Mouse (Mus musculus) myocyte (in vitro differentiated cells): Measurements from ENCODE around the gene Slc4a11.

Experiments used
- E2F4 ChIP-seq: IDR thresholded peaks from one replicate; pipeline ENCODE4 v1.6.1; 2011; ENCODE audit warnings: mild to moderate bottlenecking, control low read depth, moderate library complexity; ENCODE audit not compliant: insufficient read depth
- MAX ChIP-seq: IDR thresholded peaks from one replicate; pipeline ENCODE4 v1.6.1; 2011; ENCODE audit warnings: low read depth, mild to moderate bottlenecking, control low read depth
- MYOG ChIP-seq, 3 experiments: IDR thresholded peaks; one replicate each; pipeline ENCODE4 v1.6.1; 2011; ENCODE audit warnings: control low read depth in 2 of 3, low read depth in 2 of 3, mild to moderate bottlenecking in 2 of 3; ENCODE audit not compliant: insufficient read length in 2 of 3, control insufficient read depth in 1 of 3, insufficient read depth in 1 of 3
- POLR2A ChIP-seq: IDR thresholded peaks from one replicate; pipeline ENCODE4 v1.6.1; 2011; ENCODE audit warnings: low read depth, mild to moderate bottlenecking, control low read depth, moderate library complexity; ENCODE audit not compliant: insufficient read length
- POLR2AphosphoS2 ChIP-seq: IDR thresholded peaks from one replicate; pipeline ENCODE4 v1.6.1; 2011; ENCODE audit warnings: low read depth, control low read depth; ENCODE audit not compliant: insufficient read length
- REST ChIP-seq: IDR thresholded peaks from one replicate; pipeline ENCODE4 v1.6.1; 2011; ENCODE audit warnings: mild to moderate bottlenecking, control low read depth, moderate library complexity; ENCODE audit not compliant: insufficient read depth, insufficient read length
- SRF ChIP-seq: IDR thresholded peaks from one replicate; pipeline ENCODE4 v1.6.1; 2011; ENCODE audit warnings: low read depth; ENCODE audit not compliant: control insufficient read depth, insufficient read length
- TCF12 ChIP-seq: IDR thresholded peaks from one replicate; pipeline ENCODE4 v1.6.1; 2011; ENCODE audit warnings: mild to moderate bottlenecking, control low read depth; ENCODE audit not compliant: poor library complexity, insufficient read depth, severe bottlenecking
- USF1 ChIP-seq: IDR thresholded peaks from one replicate; pipeline ENCODE4 v1.6.1; 2011; ENCODE audit warnings: low read depth, mild to moderate bottlenecking, control low read depth, moderate library complexity

- TF ChIP-seq POLR2A, result no peak
- TF ChIP-seq POLR2AphosphoS2, result no peak
- no peak for TF ChIP-seq USF1
- no peak for TF ChIP-seq MYOG (IDR thresholded peaks at IDR 0.05; ENCODE audit: control insufficient read depth in 1 of 3, insufficient read depth in 1 of 3, insufficient read length in 2 of 3, low read depth in 2 of 3)
- TF ChIP-seq MAX, result no peak
- TF ChIP-seq REST, result no peak
- TF ChIP-seq SRF, result no peak
- TF ChIP-seq TCF12, result no peak
- no peak for TF ChIP-seq E2F4
These were observed 55.1 kb downstream of the Slc4a11 start for GRCm38 (mm10) chr2:130642197-130642660.
